Mouse (Mus musculus): ENCODE measurements at regions not wholly inside any gene's neighbourhood (a gene's known extent, or its start where the extent isn't known, plus 50 kb on each side); places are given as distances from the start of the nearest gene placed in this dataset.
A peak's percentile ranks its signal among the peaks of the same experiment; 100 is the strongest.
"Not testable (repeated sequence)": the region's sequence is repeated elsewhere in the genome, so short reads cannot be mapped to it uniquely, and the experiment has no call there.

DNA sequence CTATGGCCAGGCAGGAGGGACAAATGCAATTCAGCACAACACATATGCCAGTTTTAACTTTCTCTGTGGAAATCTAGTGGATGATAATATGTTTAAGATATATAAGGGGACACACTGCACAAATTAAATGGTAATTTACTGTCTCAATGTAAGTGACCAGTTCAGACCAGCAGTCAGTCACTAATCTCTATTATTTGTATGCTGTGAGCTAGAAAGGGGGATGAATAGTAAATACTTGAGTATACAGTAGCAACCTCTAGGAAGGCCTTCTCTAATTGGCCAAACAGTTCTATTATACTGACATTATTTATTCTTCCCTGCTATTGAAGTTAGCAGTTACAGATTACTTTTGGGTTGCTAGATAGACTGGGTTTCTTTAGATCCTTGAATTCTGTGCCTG lies 391.2 kb downstream of the Fign start:
- H3K4me1 ChIP-seq (ENCODE audit: control insufficient read depth, insufficient read depth, low read length), result peaks cover 13% of the 10 kb centered on the region; the same call in 1 of the 2 replicates
- peak; percentile 47; the same call in 1 of the 2 replicates for ATAC-seq

DNA sequence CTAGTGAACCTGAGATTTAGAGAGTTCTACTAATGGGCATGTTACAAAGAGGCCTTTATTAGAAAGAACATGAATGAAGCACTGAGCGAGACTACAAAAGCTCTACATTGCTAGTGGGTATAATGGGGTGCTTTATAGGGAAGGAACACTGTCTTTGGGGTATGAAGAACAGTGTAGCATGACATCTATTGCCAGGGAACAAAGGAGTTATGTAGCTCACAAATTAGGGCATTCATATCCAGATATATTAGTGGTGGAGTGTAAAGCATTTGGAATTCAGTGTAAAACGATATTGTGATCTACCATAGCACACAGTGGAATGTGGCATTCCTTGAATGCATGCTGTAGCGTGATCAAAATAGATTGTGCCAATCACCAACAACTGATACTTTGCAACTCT lies 391.7 kb downstream of the Fign start:
- Histone ChIP-seq H3K36me3 (ENCODE audit: control insufficient read depth, insufficient read depth, low read length) (no peaks in the 10 kb centered on the region), H3K27ac (ENCODE audit: low read depth, low read length) (no peak overlapping the region), H3K4me3 (ENCODE audit: low read depth, low read length) (no peak overlapping the region), H3K4me2 (ENCODE audit: low read length) (no peak overlapping the region), H3K4me1 (ENCODE audit: control insufficient read depth, insufficient read depth, low read length) (peaks cover 13% of the 10 kb centered on the region; the same call in 1 of the 2 replicates), H3K27me3 (replicated peaks; ENCODE audit: control insufficient read depth, insufficient read depth, low read length) (no peaks in the 10 kb centered on the region), H3K9me3 (replicated peaks; ENCODE audit: control insufficient read depth, low read length) (no peaks in the 10 kb centered on the region), H3K9ac (ENCODE audit: low read length) (no peak overlapping the region)
- peak; percentile 23 for DNase-seq (ENCODE audit: low spot score)
- peak; percentile 47 for ATAC-seq
- WGBS, result 6% methylated on average over 3 of the region's 3 CpGs

More for the DNA sequence above, 391.2 kb downstream of the Fign start:
- Histone ChIP-seq H3K27ac (ENCODE audit: low read depth, low read length) (no peak overlapping the region), H3K36me3 (ENCODE audit: control insufficient read depth, insufficient read depth, low read length) (no peaks in the 10 kb centered on the region), H3K9me3 (replicated peaks; ENCODE audit: control insufficient read depth, low read length) (no peaks in the 10 kb centered on the region), H3K9ac (ENCODE audit: low read length) (no peak overlapping the region), H3K27me3 (replicated peaks; ENCODE audit: control insufficient read depth, insufficient read depth, low read length) (no peaks in the 10 kb centered on the region), H3K4me3 (ENCODE audit: low read depth, low read length) (no peak overlapping the region), H3K4me2 (ENCODE audit: low read length) (no peak overlapping the region)
- DNase-seq (ENCODE audit: low spot score), result peak; percentile 25

GRCm38 (mm10) chr2:63702333-63703096 lies 395.3 kb downstream of the Fign start:
- peak; percentile 82 for DNase-seq (ENCODE audit: low spot score)
- Histone ChIP-seq H3K27me3 (replicated peaks; ENCODE audit: control insufficient read depth, insufficient read depth, low read length) (no peaks in the 10 kb centered on the region), H3K9me3 (replicated peaks; ENCODE audit: control insufficient read depth, low read length) (no peaks in the 10 kb centered on the region), H3K4me2 (ENCODE audit: low read length) (peak overlapping the region; percentile 73), H3K27ac (ENCODE audit: low read depth, low read length) (peak overlapping the region; percentile 82), H3K4me3 (ENCODE audit: low read depth, low read length) (peak overlapping the region; percentile 31), H3K9ac (ENCODE audit: low read length) (peak overlapping the region; percentile 68), H3K36me3 (ENCODE audit: control insufficient read depth, insufficient read depth, low read length) (no peaks in the 10 kb centered on the region), H3K4me1 (ENCODE audit: control insufficient read depth, insufficient read depth, low read length) (peaks cover 13% of the 10 kb centered on the region; the same call in 1 of the 2 replicates)
- WGBS, result 1% methylated on average over 20 of the region's 22 CpGs
- peak; percentile 91 for ATAC-seq

- Histone ChIP-seq H3K4me2 (ENCODE audit: low read length) (peak overlapping the region; percentile 73), H3K9me3 (replicated peaks; ENCODE audit: control insufficient read depth, low read length) (no peaks in the 10 kb centered on the region), H3K27me3 (replicated peaks; ENCODE audit: control insufficient read depth, insufficient read depth, low read length) (no peaks in the 10 kb centered on the region), H3K36me3 (ENCODE audit: control insufficient read depth, insufficient read depth, low read length) (no peaks in the 10 kb centered on the region), H3K9ac (ENCODE audit: low read length) (peak overlapping the region; percentile 68; the same call in 1 of the 2 replicates), H3K4me1 (ENCODE audit: control insufficient read depth, insufficient read depth, low read length) (peaks cover 13% of the 10 kb centered on the region; the same call in 1 of the 2 replicates), H3K4me3 (ENCODE audit: low read depth, low read length) (peak overlapping the region; percentile 31; the same call in 1 of the 2 replicates), H3K27ac (ENCODE audit: low read depth, low read length) (no peak overlapping the region)
- 15% methylated on average over 13 of the region's 13 CpGs for WGBS
- ATAC-seq (no peak; the same call in 1 of the 2 replicates), DNase-seq (ENCODE audit: low spot score) (peak; percentile 35)
Observed at GRCm38 (mm10) chr2:63701861-63702260, 396.0 kb downstream of the Fign start.

GRCm38 (mm10) chr2:63700255-63700654 lies 397.6 kb downstream of the Fign start:
- no peak overlapping the region for H3K27ac ChIP-seq (ENCODE audit: low read depth, low read length)
- peak; percentile 91 for DNase-seq (ENCODE audit: low spot score)
- H3K4me2 ChIP-seq (ENCODE audit: low read length), result no peak overlapping the region
- no peaks in the 10 kb centered on the region for H3K27me3 ChIP-seq (replicated peaks; ENCODE audit: control insufficient read depth, insufficient read depth, low read length)
- no peaks in the 10 kb centered on the region for H3K9me3 ChIP-seq (replicated peaks; ENCODE audit: control insufficient read depth, low read length)
- peaks cover 13% of the 10 kb centered on the region; the same call in 1 of the 2 replicates for H3K4me1 ChIP-seq (ENCODE audit: control insufficient read depth, insufficient read depth, low read length)
- H3K36me3 ChIP-seq (ENCODE audit: control insufficient read depth, insufficient read depth, low read length), result no peaks in the 10 kb centered on the region
- WGBS, result 18% methylated on average over 3 of the region's 3 CpGs
- no peak overlapping the region for H3K9ac ChIP-seq (ENCODE audit: low read length)
- H3K4me3 ChIP-seq (ENCODE audit: low read depth, low read length), result no peak overlapping the region
- ATAC-seq, result peak; percentile 25; the same call in 1 of the 2 replicates

- no peak overlapping the region for H3K27ac ChIP-seq (ENCODE audit: low read depth, low read length)
- no peak overlapping the region for H3K4me3 ChIP-seq (ENCODE audit: low read depth, low read length)
- no peaks in the 10 kb centered on the region for H3K27me3 ChIP-seq (replicated peaks; ENCODE audit: control insufficient read depth, insufficient read depth, low read length)
- no peaks in the 10 kb centered on the region for H3K9me3 ChIP-seq (replicated peaks; ENCODE audit: control insufficient read depth, low read length)
- peak; percentile 90 for ATAC-seq
- peak; percentile 88 for DNase-seq (ENCODE audit: low spot score)
- no peak overlapping the region for H3K4me2 ChIP-seq (ENCODE audit: low read length)
- no peaks in the 10 kb centered on the region for H3K36me3 ChIP-seq (ENCODE audit: control insufficient read depth, insufficient read depth, low read length)
- WGBS, result 3% methylated on average over 3 of the region's 3 CpGs
- H3K9ac ChIP-seq (ENCODE audit: low read length), result no peak overlapping the region
- H3K4me1 ChIP-seq (ENCODE audit: control insufficient read depth, insufficient read depth, low read length), result peaks cover 10% of the 10 kb centered on the region
Observed at GRCm38 (mm10) chr2:63669700-63670099, 428.1 kb downstream of the Fign start.

- Histone ChIP-seq H3K4me1 (ENCODE audit: control insufficient read depth, insufficient read depth, low read length) (peaks cover 10% of the 10 kb centered on the region), H3K4me3 (ENCODE audit: low read depth, low read length) (no peak overlapping the region), H3K9me3 (replicated peaks; ENCODE audit: control insufficient read depth, low read length) (no peaks in the 10 kb centered on the region), H3K27me3 (replicated peaks; ENCODE audit: control insufficient read depth, insufficient read depth, low read length) (no peaks in the 10 kb centered on the region), H3K4me2 (ENCODE audit: low read length) (no peak overlapping the region), H3K9ac (ENCODE audit: low read length) (no peak overlapping the region), H3K36me3 (ENCODE audit: control insufficient read depth, insufficient read depth, low read length) (no peaks in the 10 kb centered on the region), H3K27ac (ENCODE audit: low read depth, low read length) (no peak overlapping the region)
- WGBS, result 29% methylated on average over 7 of the region's 7 CpGs
- DNase-seq (ENCODE audit: low spot score) (no peak), ATAC-seq (no peak)
Observed at GRCm38 (mm10) chr2:63668784-63669183, 429.1 kb downstream of the Fign start.

DNA sequence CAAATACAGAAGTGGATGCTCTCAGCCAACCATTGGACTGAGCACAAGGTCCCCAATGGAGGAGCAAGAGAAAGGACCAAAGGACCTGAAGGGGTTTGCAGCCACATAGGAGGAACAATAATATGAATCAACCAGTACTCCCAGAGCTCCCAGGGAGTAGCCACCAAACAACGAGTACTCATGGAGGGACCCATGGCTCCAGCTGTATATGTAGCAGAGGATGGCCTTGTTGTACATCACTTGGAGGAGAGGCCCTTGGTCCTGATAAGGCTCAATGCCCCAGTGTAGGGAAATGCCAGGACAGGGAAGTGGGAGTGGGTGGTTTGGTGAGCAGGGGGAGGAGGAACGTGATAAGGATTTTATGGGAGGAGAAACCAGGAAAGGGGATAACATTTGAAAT lies 437.9 kb downstream of the Fign start:
- ATAC-seq; H3K4me2 ChIP-seq (ENCODE audit: low read length); H3K9ac ChIP-seq (ENCODE audit: low read length); H3K36me3 ChIP-seq (ENCODE audit: control insufficient read depth, insufficient read depth, low read length); DNase-seq (ENCODE audit: low spot score); H3K4me3 ChIP-seq (ENCODE audit: low read depth, low read length); H3K9me3 ChIP-seq (replicated peaks; ENCODE audit: control insufficient read depth, low read length); H3K4me1 ChIP-seq (ENCODE audit: control insufficient read depth, insufficient read depth, low read length); H3K27ac ChIP-seq (ENCODE audit: low read depth, low read length); H3K27me3 ChIP-seq (replicated peaks; ENCODE audit: control insufficient read depth, insufficient read depth, low read length): not testable (repeated sequence)
- 94% methylated on average over 2 of the region's 2 CpGs for WGBS
